Mouse (Mus musculus) MEL (cell line): ENCODE results near the gene Fbxw27. TPM values are rescaled to one million over a fixed set of nuclear protein-coding genes. Genes with fewer than 3 reads are reported as not detected.
"Not testable (repeated sequence)": the region's sequence is repeated elsewhere in the genome, so short reads cannot be mapped to it uniquely, and the experiment has no call there.

Experiments used
- DNase-seq: peaks from one replicate; pipeline ENCODE4 v3.0.0; 2011; ENCODE audit warnings: low read depth, low spot score
- H3K27ac ChIP-seq: 2 replicates; pipeline ENCODE4 v1.5.1; 2012; ENCODE audit warnings: low read depth, mild to moderate bottlenecking, control low read depth, low read length, moderate library complexity; ENCODE audit not compliant: control insufficient read depth
- H3K27me3 ChIP-seq, 2 experiments: fragments of 150-350 bp in 1 of 2; sonication (generic) in 1 of 2; 2 replicates each; pipeline ENCODE4 v1.6.1; 2012; ENCODE audit warnings: low read length in 2 of 2, mild to moderate bottlenecking in 2 of 2, improper control_type of control experiment in 1 of 2, moderate library complexity in 1 of 2; ENCODE audit not compliant: insufficient read depth in 2 of 2, control insufficient read depth in 1 of 2
- H3K36me3 ChIP-seq, 2 experiments: 2 replicates each; pipeline ENCODE4 v1.6.1; 2012 to 2014; ENCODE audit warnings: low read length in 2 of 2, improper control_type of control experiment in 1 of 2, inconsistent platforms in 1 of 2, mild to moderate bottlenecking in 1 of 2; ENCODE audit not compliant: insufficient read depth in 2 of 2, control insufficient read depth in 1 of 2
- H3K4me1 ChIP-seq, 2 experiments: fragments of 150-350 bp in 1 of 2; sonication (generic) in 1 of 2; 2 replicates each; pipeline ENCODE4 v1.6.1; 2012; ENCODE audit warnings: low read length in 2 of 2, improper control_type of control experiment in 1 of 2, mild to moderate bottlenecking in 1 of 2; ENCODE audit not compliant: insufficient read depth in 2 of 2, control insufficient read depth in 1 of 2
- H3K4me3 ChIP-seq, 2 experiments: fragments of 150-350 bp in 1 of 2; sonication (generic) in 1 of 2; 2 replicates each; pipeline ENCODE4 v1.5.1; 2012; ENCODE audit warnings: low read depth in 2 of 2, low read length in 2 of 2, mild to moderate bottlenecking in 2 of 2, moderate library complexity in 2 of 2, control low read depth in 1 of 2, improper control_type of control experiment in 1 of 2; ENCODE audit not compliant: control insufficient read depth in 1 of 2, insufficient read depth in 1 of 2
- H3K79me2 ChIP-seq: 2 replicates; pipeline ENCODE4 v1.6.1; 2012; ENCODE audit warnings: mild to moderate bottlenecking, low read length, moderate library complexity; ENCODE audit not compliant: control insufficient read depth, poor library complexity, insufficient read depth
- H3K9ac ChIP-seq: 2 replicates; pipeline ENCODE4 v1.6.1; 2012; ENCODE audit warnings: low read depth, mild to moderate bottlenecking, control low read depth, low read length, moderate library complexity; ENCODE audit not compliant: control insufficient read depth, poor library complexity, severe bottlenecking
- H3K9me3 ChIP-seq: fragments of 150-350 bp; sonication (generic); replicated peaks from 2 replicates; pipeline ENCODE4 v1.6.1; 2012; ENCODE audit warnings: mild to moderate bottlenecking, low read length, improper control_type of control experiment, moderate library complexity; ENCODE audit not compliant: insufficient read depth
- CTCF ChIP-seq, 3 experiments: IDR thresholded peaks in 2 of 3; conservative IDR thresholded peaks in 1 of 3; 2 replicates each; pipeline ENCODE4 v1.5.1; 2011 to 2012; ENCODE audit warnings: low read length in 3 of 3, low read depth in 2 of 3, mild to moderate bottlenecking in 2 of 3, improper control_type of control experiment in 1 of 3, inconsistent platforms in 1 of 3, mixed read lengths in 1 of 3, moderate library complexity in 1 of 3; ENCODE audit not compliant: control insufficient read depth in 1 of 3, insufficient read depth in 1 of 3, poor library complexity in 1 of 3, severe bottlenecking in 1 of 3
- ELF1 ChIP-seq: IDR thresholded peaks from 2 replicates; pipeline ENCODE4 v1.6.1; 2014; ENCODE audit warnings: low read depth, mild to moderate bottlenecking, inconsistent platforms, low read length, improper control_type of control experiment, moderate library complexity
- EP300 ChIP-seq, 2 experiments: IDR thresholded peaks; 2 replicates each; pipeline ENCODE4 v1.6.1; 2011; ENCODE audit warnings: improper control_type of control experiment in 2 of 2, low read length in 2 of 2, low read depth in 1 of 2, mild to moderate bottlenecking in 1 of 2
- ETS1 ChIP-seq: IDR thresholded peaks from 2 replicates; pipeline ENCODE4 v1.6.1; 2012; ENCODE audit warnings: low read depth, mild to moderate bottlenecking, inconsistent platforms, low read length, improper control_type of control experiment, moderate library complexity
- GATA1 ChIP-seq: IDR thresholded peaks from 2 replicates; pipeline ENCODE4 v1.6.1; 2011; ENCODE audit warnings: low read depth, low read length, improper control_type of control experiment
- HCFC1 ChIP-seq: IDR thresholded peaks from 2 replicates; pipeline ENCODE4 v1.6.1; 2012; ENCODE audit warnings: low read depth, mild to moderate bottlenecking, inconsistent platforms, low read length, improper control_type of control experiment, moderate library complexity
- JUND ChIP-seq: IDR thresholded peaks from 2 replicates; pipeline ENCODE4 v1.6.1; 2011; ENCODE audit warnings: low read depth, mild to moderate bottlenecking, improper control_type of control experiment, low read length
- KAT2A ChIP-seq: conservative IDR thresholded peaks from 2 replicates; pipeline ENCODE4 v1.6.1; 2012; ENCODE audit warnings: low read depth, low read length, improper control_type of control experiment, inconsistent platforms
- MAFK ChIP-seq: IDR thresholded peaks from 2 replicates; pipeline ENCODE4 v1.6.1; 2011; ENCODE audit warnings: low read depth, mild to moderate bottlenecking, low read length, improper control_type of control experiment, borderline replicate concordance
- MAZ ChIP-seq: IDR thresholded peaks from 2 replicates; pipeline ENCODE4 v1.6.1; 2012; ENCODE audit warnings: low read depth, mild to moderate bottlenecking, inconsistent platforms, low read length, improper control_type of control experiment
- MEF2A ChIP-seq: IDR thresholded peaks from 2 replicates; pipeline ENCODE4 v1.6.1; 2014; ENCODE audit warnings: low read depth, mild to moderate bottlenecking, inconsistent platforms, low read length, improper control_type of control experiment; ENCODE audit not compliant: poor library complexity, insufficient replicate concordance, severe bottlenecking; ENCODE audit errors: extremely low read depth
- MXI1 ChIP-seq: IDR thresholded peaks from 2 replicates; pipeline ENCODE4 v1.6.1; 2011; ENCODE audit warnings: mild to moderate bottlenecking, low read depth, low read length, improper control_type of control experiment
- MYC ChIP-seq: IDR thresholded peaks from 2 replicates; pipeline ENCODE4 v1.6.1; 2011; ENCODE audit warnings: low read depth, mild to moderate bottlenecking, low read length, improper control_type of control experiment, moderate library complexity
- NELFE ChIP-seq: IDR thresholded peaks from 2 replicates; pipeline ENCODE4 v1.6.1; 2011; ENCODE audit warnings: low read depth, low read length, improper control_type of control experiment
- NRF1 ChIP-seq: IDR thresholded peaks from 2 replicates; pipeline ENCODE4 v1.6.1; 2014; ENCODE audit warnings: low read depth, mild to moderate bottlenecking, inconsistent platforms, low read length, improper control_type of control experiment, moderate library complexity; ENCODE audit not compliant: poor library complexity, insufficient read depth, severe bottlenecking
- POLR2AphosphoS2 ChIP-seq: IDR thresholded peaks from 2 replicates; pipeline ENCODE4 v1.6.1; 2011; ENCODE audit warnings: low read length, improper control_type of control experiment
- POLR2AphosphoS5 ChIP-seq: IDR thresholded peaks from 2 replicates; pipeline ENCODE4 v1.6.1; 2012; ENCODE audit warnings: low read depth, borderline replicate concordance, mild to moderate bottlenecking, inconsistent platforms, low read length, moderate library complexity, mixed read lengths
- RCOR1 ChIP-seq: IDR thresholded peaks from 2 replicates; pipeline ENCODE4 v1.6.1; 2012; ENCODE audit warnings: low read depth, mild to moderate bottlenecking, inconsistent platforms, low read length, improper control_type of control experiment
- SMC3 ChIP-seq: IDR thresholded peaks from 2 replicates; pipeline ENCODE4 v1.6.1; 2011; ENCODE audit warnings: low read depth, low read length, improper control_type of control experiment
- USF1 ChIP-seq: IDR thresholded peaks from 2 replicates; pipeline ENCODE4 v1.6.1; 2014; ENCODE audit warnings: low read depth, mild to moderate bottlenecking, inconsistent platforms, low read length, improper control_type of control experiment, moderate library complexity
- ZKSCAN1 ChIP-seq: IDR thresholded peaks from 2 replicates; pipeline ENCODE4 v1.6.1; 2012; ENCODE audit warnings: low read depth, mild to moderate bottlenecking, inconsistent platforms, low read length, improper control_type of control experiment, moderate library complexity
- ZNF384 ChIP-seq: IDR thresholded peaks from 2 replicates; pipeline ENCODE4 v1.6.1; 2012; ENCODE audit warnings: low read depth, mild to moderate bottlenecking, inconsistent platforms, low read length, improper control_type of control experiment
- polyA plus RNA-seq, 2 experiments: library from polyadenylated mRNA; stranded (reverse) in 1 of 2; unstranded in 1 of 2; fragments of >175 nt in 1 of 2; fragments of >200 nt in 1 of 2; gene quantifications; 2 replicates each; pipeline versions ENCODE4 v1.2.1 to v1.2.4; 2012; ENCODE audit warnings: low replicate concordance in 2 of 2, low read depth in 1 of 2; ENCODE audit not compliant: insufficient read length in 2 of 2, insufficient read depth in 1 of 2, missing spikeins in 1 of 2
- total RNA-seq: library from RNA; depleted of rRNA; stranded (reverse); fragments of 300-350 nt; gene quantifications from 2 replicates; pipeline ENCODE4 v1.2.3, GENCODE M21; 2012

Gene Fbxw27
- total and polyA plus RNA-seq, 3 experiments = not detected

- Histone ChIP-seq H3K4me3 (no peak overlapping the region), H3K9ac (no peak overlapping the region), H3K27me3 (no peaks in the 10 kb centered on the region), H3K9me3 (no peaks in the 10 kb centered on the region), H3K79me2 (no peaks in the 10 kb centered on the region), H3K27ac (no peak overlapping the region), H3K4me1 (no peaks in the 10 kb centered on the region), H3K36me3 (no peaks in the 10 kb centered on the region)
- TF ChIP-seq EP300 (IDR thresholded peaks at IDR 0.05; ENCODE audit: low read depth in 1 of 2, low read length in 2 of 2) (no peak), NELFE (no peak), MAZ (no peak), GATA1 (no peak), ZKSCAN1 (no peak), KAT2A (no peak), ETS1 (no peak), MEF2A (no peak), RCOR1 (no peak), MYC (no peak), NRF1 (no peak), SMC3 (no peak), MAFK (no peak)
- no peak for DNase-seq
Measured at GRCm38 (mm10) chr9:109806695-109807293, 16.3 kb upstream of the Fbxw27 start.

- Histone ChIP-seq H3K27ac (no peak overlapping the region), H3K9me3 (no peaks in the 10 kb centered on the region), H3K4me1 (no peaks in the 10 kb centered on the region)
- TF ChIP-seq ZNF384 = no peak
- TF ChIP-seq POLR2AphosphoS2 = no peak
- no peak for TF ChIP-seq MXI1
- TF ChIP-seq EP300 (IDR thresholded peaks at IDR 0.05; ENCODE audit: low read depth in 1 of 2, low read length in 2 of 2) = no peak
- no peak for TF ChIP-seq CTCF (IDR thresholded peaks at IDR 0.05 in 2 of 3, conservative IDR thresholded peaks at IDR 0.05 in 1 of 3; ENCODE audit: control insufficient read depth in 1 of 3, insufficient read depth in 1 of 3, low read depth in 2 of 3, low read length in 3 of 3, poor library complexity in 1 of 3, severe bottlenecking in 1 of 3)
- no peak for TF ChIP-seq ZKSCAN1
- TF ChIP-seq USF1 = no peak
- no peak for TF ChIP-seq MEF2A
- no peak for TF ChIP-seq POLR2AphosphoS5
- TF ChIP-seq MYC = no peak
- no peak for TF ChIP-seq HCFC1
- TF ChIP-seq JUND = no peak
- no peak for TF ChIP-seq ETS1
- TF ChIP-seq ELF1 = no peak
- TF ChIP-seq, all 39 proteins: peak for 0
- H3K79me2 ChIP-seq = no peaks in the 10 kb centered on the region
- H3K4me3 ChIP-seq = no peak overlapping the region
- DNase-seq = no peak
- H3K9ac ChIP-seq = no peak overlapping the region
- no peaks in the 10 kb centered on the region for H3K36me3 ChIP-seq
- H3K27me3 ChIP-seq = no peaks in the 10 kb centered on the region
Measured at GRCm38 (mm10) chr9:109806260-109806659, 15.8 kb upstream of the Fbxw27 start.

- not testable (repeated sequence) for H3K27ac ChIP-seq, DNase-seq, H3K9ac ChIP-seq, H3K4me3 ChIP-seq, H3K36me3 ChIP-seq, H3K4me1 ChIP-seq, H3K79me2 ChIP-seq, H3K9me3 ChIP-seq, H3K27me3 ChIP-seq
Measured at GRCm38 (mm10) chr9:109805596-109805995, 15.1 kb upstream of the Fbxw27 start.
